Mouse (Mus musculus): Measurements from ENCODE around the gene Mapk7.
A peak's percentile ranks its signal among the peaks of the same experiment; 100 is the strongest.

Gene Mapk7

DNA sequence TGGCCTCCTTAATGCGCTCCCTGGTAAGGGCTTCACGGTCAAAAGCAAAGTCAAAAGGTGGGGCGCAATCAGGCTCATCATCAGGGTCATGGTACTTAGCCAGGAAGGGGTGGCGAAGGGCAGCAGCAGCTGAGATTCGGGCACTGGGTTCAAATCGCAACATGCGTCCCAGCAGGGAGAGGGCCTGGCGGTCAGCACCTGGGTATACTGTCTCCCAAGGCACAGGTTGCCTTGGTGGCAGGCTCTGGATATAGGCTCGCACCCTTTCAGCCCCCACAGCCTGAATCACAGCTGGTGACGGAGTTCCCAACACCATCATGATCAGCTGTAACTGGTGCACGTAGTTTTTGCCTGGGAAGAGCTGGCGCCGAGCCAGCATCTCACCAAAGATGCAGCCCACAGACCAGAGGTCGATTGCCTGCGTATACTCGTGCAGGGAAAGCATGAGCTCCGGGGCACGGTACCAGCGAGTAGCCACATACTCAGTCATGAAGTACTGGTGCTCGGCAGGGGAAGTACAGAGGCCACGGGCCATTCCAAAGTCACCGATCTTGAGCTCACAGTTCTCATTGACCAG is 3.2 kb downstream of the Mapk7 start:
- no peak for DNase-seq (ENCODE audit: low spot score in 2 of 2)

DNA sequence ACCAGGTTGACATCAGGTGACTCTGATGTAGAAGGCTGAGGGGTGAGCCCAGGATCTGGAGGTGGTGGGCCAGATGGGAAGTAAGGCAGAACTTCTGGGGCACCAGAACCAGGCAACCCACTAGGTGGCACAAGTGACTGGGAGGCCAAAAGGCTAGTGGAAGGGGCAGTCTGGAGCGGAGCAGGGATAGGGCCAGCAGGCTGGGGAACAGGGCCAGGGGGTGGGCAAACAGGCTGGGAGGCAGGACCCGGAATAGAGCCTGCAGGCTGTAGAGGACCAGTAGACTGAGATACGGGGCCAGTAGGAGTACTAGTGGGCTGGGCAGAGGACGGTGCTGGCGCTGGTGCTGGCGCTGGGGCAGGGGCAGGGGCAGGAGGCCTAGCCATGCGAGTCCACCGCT is 4.3 kb downstream of the Mapk7 start:
- DNase-seq (ENCODE audit: low spot score in 2 of 2) = no peak

DNA sequence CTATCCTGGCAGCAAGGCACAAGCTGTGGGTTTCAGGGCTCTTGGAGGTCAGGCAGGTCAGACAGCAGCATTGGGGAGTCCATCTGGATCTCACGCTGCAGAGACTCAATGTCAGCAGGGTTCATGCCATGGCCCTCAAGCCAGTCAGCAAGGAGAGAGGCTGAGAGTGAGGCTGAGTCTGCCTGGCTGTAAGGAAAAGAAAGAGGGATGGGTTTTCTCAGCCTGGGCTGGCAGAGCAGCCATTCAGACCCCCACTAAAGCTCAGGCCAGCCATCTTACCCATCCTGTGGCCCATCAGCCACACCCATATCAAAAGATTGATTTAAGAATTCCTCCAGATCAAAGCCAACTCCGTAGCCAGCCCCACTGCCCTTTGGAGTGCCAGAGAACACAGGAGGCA is 5.1 kb downstream of the Mapk7 start:
- DNase-seq (ENCODE audit: low spot score in 2 of 2) = no peak

DNA sequence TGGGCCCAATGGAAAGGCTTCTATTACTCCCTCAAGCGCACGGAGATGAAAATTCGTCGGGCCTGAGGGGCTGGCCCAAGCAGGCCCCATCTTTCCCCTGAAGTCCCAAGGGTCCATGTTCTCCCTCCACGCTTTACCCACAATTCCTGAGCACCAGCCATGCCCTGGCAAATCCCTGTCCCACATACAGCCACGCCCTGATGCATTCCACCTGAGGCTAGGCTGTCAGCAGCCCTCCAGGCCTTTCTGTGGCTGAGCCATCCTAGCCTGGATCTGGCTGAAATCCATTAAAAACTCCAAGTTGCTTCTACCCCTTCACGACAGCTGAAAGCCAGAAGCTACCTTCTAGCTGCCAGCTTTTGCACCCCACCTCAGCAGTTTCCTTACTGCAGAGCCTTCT is 6.3 kb downstream of the Mapk7 start:
- no peak for DNase-seq (ENCODE audit: low spot score in 2 of 2)

DNA sequence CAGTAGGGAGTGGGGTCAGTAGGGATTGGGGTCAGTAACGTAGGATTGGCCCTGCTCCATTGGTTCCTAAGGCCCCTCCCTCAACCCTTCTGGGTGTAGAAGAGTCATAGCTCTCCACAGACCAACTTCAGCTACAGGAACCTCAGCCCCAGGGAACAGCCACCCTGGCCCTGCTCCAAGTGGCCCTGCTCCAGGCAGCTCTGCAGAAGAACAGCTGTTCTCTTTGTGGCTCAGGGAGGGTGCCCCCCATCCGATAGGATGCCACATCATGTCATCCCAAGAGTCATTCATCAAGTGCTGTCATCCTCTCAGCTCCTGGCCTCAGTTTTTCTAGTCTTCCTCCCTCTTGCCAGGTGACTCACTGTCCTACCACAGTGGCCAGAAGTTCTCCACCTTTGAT is 6.8 kb downstream of the Mapk7 start:
- no peak for DNase-seq (ENCODE audit: low spot score in 2 of 2)

DNA sequence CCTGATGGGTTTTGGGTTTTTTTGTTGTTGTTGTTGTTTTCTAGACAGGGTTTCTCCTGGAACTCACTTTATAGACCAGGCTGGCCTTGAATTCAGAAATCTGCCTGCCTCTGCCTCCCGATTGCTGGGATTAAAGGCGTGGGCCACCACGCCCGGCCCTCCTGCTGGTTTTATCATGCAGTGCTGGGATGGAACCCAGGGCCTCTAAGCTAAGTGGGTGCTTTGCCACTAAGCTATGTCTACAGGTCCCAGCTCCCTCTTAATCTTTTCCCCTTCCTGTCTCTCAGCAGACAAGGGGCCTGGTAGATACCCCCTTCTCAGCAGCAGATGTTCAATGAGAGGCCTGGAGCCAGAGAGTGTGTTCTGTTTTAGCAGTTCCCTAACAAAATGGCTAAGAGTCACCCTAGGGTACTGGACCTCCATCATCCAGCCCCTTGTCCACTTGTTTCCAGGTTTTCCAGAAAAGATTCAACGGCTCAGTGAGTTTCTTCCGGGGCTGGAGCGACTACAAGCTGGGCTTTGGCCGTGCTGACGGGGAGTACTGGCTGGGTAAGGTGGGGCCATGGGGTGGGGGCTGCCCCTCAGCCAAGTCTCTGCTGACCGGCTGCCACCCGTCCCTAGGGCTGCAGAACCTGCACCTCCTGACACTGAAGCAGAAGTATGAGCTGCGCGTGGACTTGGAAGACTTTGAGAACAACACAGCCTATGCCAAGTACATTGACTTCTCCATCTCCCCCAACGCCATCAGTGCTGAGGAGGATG is 7.6 kb downstream of the Mapk7 start:
- DNase-seq (ENCODE audit: low spot score in 2 of 2) = no peak

DNA sequence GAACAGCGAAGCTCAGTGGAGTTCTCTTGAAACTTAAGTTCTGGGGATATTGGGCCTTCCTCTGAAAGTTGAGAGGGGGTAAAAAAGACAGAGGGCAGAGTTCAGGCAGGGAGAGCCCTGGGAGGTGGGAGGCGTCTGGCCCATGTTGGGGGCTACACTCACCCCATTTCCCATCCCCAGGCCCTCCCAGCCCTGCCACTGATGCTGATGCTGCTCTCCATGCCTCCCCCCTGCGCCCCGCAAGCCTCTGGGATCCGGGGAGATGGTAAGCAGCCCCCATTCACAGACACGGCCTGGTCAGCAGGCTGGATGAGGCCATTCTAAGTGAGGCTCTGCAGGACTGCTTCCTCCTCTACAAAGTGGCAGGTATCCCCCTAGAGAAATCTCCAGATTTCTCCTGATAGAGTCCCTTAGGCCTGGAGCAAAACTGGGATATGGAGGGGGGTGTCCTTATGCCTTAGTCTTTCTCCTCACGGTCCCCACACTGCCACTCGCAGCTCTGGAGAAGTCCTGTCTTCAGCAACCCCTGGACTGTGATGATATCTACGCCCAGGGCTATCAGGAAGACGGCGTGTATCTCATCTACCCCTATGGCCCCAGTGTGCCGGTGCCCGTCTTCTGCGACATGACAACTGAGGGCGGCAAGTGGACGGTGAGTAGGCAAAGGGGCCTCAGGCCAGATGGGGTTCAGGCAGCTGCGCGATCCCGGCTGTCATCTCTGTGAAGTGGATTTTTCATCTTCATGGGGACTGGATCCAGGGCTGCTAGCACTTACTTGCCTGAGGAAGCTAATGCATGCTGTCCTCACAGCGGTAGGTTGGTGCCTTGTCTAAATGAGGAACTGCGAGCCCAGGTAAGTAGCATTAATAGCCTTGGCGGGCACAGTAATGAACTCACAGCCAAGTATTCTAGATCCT is 8.4 kb downstream of the Mapk7 start:
- no peak for DNase-seq (ENCODE audit: low spot score in 2 of 2)

DNA sequence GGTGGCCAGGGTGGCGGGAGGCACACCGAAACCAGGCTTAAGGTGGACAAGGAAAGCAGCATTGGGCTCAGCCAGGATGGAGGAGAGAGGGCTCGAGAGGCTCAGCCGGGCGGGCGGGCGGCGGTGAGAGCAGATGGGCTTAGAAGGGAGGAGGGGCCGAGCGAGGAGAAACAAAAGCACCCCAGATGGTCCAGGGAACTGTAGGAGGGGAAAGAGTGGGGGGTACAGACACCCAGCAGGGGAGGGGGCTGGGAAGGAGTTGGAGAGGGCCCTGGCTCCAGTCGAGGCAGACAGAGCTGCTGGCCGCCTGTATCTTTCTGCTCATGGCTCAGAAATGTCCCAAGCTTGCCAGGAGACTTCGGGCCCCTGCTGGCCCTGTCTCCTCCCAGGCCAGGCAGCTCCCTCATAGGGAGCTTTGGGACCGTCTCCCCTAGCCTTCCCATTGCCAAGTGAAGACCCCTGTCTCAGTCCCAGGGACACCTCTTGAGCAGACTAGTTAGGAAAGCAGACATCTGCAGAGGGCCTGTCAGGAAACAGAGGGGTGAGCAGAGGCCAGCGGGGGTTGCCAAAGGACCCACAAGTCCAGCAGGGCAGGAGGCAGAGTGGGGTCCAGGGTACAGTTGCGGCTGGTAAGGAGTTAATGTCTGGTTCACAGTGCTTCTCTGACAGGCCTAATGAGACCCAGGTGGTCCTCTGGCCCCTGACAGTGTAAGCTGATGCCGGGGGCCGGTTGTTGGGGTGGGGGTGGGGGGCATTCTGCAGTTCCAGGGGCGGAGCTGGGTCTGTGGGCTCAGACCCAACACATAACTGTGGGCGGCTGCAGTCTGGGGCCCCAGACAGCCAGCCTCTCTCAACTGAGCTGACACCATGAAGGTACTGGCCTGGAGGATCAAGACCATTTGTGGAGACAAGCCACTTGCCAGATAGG is 9.3 kb downstream of the Mapk7 start, which contains the start of gene Mfap4:
TSS of gene Mfap4 (plus strand) at position 819 of the 928 bp plus-strand sequence.
- DNase-seq (ENCODE audit: low spot score in 2 of 2) = peak; percentile 44 to 62

DNA sequence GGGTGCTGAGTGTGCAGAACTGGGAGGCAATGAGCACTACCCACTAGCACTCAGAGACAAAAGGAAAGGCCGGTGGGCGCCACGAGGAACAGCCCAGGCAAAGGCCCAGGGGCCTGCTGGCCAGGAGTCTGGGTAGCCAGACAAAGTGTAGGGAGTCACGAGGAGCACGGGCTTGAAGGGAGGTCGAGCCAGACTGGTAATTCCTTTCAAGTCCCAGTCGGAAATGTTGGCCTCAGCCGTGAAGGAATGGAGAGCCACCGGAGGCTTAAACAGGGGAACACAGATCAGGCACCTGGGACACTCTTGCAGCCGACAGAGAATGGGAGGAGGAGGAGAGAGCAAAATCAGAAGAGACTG is 10.0 kb downstream of the Mapk7 start:
- DNase-seq (ENCODE audit: low spot score in 2 of 2) = no peak

DNA sequence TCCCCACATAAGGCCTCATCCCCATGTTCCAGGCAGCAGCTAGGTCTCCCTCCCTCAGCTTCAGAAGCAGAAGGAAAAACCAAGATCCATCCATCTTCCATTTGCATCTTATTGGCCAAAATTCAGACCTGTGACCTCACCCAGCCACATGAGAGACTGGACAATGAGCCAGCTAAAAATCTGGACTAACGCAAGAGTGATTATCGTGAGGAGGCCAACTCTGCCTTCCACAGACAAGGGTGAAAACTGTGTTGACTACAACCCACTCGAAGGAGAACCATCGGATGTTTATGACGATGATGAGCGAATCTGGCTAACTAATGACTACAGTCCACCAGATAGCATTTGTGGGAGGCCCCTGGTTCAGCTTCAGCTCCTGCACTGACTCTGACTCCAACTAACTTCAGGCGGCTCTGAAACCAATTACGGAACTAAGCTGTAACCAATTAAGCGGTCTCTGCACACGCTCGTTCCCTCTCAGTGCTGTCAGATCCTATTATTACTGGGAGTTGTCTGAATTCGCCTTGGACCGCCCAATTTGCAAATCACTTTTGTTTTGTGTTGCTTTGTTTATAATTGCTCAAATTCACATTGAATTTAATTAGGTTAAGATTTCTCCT is 10.9 kb downstream of the Mapk7 start:
- DNase-seq (ENCODE audit: low spot score in 2 of 2) = no peak

DNA sequence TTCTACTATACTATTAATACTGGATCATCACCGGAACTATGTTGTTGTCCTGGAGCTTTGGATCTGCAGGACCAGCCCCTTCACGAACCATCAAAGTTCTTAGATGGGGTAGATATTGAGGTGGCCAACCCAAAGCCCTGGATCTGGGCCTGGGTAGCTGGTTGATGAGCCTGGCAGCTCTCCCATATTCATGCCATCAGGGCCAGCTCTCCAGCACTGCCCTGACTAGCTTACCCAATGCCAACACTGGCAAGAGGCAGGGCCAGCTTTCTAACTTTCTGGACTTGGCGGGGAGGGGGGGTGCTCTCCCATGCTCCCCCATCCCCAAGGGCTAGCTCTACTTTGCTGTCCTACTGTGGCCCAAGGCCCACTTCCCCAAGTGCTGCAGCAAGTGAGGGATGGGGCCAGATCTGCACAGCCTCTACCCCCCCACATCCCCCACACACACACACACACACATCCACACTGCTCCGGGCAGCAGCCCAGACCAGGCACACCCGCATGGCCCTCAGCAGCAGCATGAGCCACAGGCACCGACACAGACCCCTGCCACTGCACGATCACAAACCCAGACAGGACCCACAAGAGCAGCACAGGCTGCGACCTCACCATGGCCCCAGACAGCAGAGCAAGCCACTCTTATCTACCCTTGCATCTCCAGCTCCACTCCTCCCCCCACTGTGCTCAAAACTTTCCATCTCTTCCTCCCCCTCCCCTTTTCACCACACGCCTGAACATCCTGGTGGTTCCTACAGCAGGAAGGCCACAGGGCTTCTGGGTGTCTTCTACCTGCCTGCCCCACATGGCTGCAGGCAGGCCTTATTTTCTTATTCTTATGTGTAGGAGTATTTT is 12.7 kb downstream of the Mapk7 start:
- DNase-seq (ENCODE audit: low spot score in 2 of 2) = no peak

DNA sequence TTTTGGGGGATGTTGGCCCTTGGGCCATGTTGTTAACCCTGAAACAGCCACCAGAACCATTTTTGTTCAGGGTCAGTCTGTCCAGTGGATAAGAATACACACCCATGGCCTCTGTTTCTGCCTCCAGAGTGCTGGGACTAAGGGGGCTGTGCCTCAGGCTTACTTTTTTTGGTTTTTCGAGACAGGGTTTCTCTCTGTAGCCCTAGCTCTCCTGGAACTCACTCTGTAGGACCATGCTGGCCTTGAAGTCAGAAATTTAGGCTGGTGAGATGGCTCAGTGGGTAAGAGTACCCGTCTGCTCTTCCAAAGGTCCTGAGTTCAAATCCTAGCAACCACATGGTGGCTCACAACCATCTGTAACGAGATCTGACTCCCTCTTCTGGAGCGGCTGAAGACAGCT is 15.4 kb downstream of the Mapk7 start:
- DNase-seq (ENCODE audit: low spot score in 2 of 2) = no peak

DNA sequence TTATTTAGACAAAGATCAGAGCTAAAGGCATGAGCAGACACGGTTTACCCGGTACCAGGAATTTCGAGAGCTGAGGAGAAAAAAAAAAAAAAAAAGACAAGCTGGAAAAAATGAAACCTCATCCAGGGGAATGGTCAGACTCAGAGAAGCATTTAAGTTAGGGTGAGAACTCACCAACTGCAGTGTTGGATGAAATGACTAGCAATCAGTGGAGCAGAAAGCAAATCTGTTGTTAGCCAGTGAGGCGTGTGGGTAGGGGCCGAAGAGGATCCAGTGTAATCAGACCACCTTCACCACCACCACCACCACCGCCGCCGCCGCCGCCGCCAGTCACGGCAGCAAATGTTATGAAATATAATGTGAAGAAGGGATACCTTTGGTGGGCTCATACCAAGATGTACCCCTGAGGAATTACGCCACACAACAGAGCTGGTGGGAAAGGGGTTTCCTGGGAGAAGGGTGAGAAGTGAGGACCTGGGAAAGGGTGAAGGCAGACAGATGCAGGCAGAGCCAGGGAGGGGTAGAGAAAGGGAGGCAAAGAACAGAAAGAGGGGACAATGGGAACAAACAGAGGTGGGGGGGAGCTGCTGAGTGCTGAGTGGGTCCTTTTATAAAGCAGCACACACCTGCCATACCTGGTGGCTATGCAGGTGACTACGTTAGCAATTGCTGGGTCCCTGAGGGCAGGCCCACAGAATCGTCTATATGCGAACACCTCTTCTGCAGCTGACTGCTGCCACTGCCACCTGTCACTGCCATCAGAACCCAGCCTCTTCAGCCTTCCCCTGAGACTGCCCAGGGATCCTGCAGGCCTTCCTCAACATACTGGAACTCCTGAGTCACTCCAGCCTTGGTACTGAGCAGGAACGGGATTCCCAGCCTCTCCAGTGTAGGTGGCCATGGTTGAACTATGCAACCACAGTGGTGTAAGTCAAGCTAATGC is 16.4 kb downstream of the Mapk7 start:
- no peak for DNase-seq (ENCODE audit: low spot score in 2 of 2)

DNA sequence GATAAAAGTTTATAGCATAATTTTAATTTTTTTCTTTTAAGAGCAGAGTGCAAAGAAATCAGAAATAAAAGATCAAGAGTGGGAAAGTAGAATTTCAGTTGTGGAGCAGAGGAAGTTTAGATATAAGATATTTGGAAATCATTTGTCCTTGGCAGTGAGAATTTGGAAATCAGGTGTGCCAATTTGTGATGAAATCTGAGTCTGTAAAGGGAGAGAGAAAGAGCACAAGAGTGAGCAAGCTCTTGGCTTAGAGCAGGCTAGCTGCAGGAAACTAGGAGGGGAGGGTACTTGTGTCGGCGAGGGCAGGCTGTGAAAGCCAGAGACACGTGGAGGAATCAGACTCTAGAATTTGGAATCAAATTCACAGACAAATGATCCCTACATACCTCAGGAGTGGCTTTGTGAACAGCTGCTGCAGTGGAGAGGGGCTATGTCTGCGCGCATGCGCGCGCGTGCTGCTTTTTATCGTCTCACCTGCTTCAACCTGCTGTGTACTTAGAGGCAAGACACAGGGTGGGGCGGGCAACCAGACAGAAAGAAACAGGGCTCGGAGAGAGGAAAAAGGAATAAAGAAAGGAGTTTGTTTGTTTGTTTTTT is 17.3 kb downstream of the Mapk7 start:
- no peak for DNase-seq (ENCODE audit: low spot score in 2 of 2)

DNA sequence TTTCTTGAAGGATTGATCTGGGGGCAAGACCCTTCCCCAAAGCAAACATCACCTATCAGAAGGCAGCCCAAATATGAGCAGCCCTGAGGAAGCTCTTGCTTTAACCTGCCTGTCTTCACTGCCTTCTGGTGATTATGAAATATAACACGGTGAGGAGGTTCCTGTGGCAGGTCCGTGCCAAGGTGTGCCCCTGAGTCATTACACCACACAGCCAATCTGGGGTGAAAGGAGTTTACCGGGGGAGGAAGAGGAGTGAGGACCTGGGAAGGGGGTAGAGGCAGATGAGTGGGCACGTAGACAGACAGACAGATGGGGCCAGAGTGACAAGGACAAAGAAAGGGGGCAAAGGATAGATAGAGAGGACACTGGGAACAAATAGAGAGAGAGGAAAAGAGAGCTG is 20.6 kb downstream of the Mapk7 start:
- DNase-seq (ENCODE audit: low spot score in 2 of 2) = no peak

DNA sequence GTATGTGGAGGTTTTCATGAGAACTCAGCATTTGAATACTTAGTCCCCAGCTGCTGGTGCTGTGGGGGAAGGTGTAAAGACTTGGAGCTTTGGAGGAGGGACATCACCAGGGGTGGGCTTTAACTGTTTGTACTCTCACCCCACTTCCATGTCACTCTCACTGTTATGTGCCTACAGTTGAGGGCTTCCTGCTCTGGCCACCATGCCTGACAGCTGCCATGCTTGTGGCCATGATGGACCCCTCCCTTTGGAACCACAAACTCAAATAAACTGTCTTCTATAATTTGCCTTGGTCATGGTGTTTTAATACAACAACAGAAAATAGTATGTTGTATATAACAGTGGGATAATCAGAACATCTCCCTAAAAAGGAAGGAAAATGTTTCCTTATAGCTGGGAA is 23.3 kb downstream of the Mapk7 start:
- no peak for DNase-seq (ENCODE audit: low spot score in 2 of 2)

DNA sequence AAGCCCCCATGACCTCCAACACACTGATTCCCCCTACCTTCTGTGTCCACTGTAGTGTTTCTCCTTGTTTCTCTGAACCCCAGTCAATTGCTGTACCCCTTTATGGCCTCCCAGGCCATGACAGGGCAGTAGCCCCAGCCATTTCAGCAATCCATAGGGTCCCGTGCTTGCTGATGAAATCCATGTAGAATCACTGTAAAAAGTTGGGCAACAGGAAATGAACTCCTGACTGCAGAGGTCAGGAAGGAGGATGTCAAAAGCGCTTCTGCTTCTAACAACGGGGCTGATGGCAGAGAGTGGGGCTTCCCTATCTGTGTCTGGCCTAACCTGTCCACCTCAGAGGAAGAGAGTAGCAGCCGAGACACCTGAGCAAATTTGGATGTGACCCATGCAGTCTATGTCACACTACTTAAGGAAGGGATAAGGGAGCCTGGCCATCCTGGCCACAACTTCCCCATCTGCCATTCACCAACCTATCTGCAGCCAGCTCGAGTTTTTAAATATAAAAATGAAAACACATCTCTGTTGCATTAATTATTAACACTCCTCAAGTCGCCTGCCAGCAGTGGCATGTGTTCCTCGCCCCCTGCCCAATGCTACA is 24.8 kb downstream of the Mapk7 start:
- no peak for DNase-seq (ENCODE audit: low spot score in 2 of 2)

DNA sequence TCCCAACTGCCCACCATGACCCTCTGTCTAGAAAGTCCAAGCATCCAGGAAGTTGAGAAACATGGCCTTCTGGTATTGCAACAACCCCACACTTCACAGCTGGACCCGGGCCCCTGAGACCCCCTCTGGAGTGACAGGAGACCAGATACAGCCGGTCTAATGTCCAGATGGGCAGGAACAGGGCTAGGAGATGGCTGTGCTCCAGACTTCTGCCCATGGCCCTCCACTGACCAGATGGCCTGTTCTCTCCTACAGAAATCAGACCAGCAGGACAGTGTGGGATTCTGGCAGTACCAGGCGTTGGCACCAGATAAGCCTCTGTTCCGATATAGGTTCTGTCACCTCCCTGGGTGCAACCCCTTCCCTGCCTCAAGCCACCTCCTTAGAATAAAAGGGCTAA is 25.7 kb downstream of the Mapk7 start:
- no peak for DNase-seq (ENCODE audit: low spot score in 2 of 2)
